19 mouse cellular contexts compared by ENCODE assay signal in the genomic region with DNA sequence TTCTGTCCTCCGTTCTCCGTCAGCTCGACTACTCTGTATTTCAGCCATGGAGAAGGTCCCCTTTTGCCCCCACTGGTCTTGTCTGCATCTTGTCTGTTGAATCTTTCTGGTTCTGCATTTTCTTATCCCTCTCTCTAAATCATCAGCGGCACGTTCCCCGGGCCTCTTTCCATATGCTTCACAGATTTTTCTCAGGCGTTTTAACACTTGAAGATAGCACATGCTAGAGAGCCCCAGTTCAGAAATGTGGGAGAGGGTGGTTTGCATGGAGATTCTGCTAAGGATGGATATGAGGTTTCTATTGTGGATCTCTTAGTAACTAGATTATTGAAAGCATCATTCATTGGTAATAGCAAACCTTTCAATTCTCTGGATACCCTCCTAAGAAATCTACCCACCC.
"Had no signal": no experiment of that assay in that cellular context is flagged by ENCODE, and none has a peak within 500 bp of the region (broad histone marks: within the 10 kb centered on the region; RNA-seq: fewer than 3 reads in every experiment).

No protein-coding gene starts in this region.

- DNase-seq: kidney, adult 8-10 months; kidney, postnatal 10 days; kidney, postnatal 36 days; layer of hippocampus, postnatal 36 days; liver; lung, adult 18-20 months; lung, postnatal 10 days; lung, postnatal 36 days; midbrain, embryonic 14.5 days; spleen, adult 18-20 months; thymus, adult 2 months; thymus, postnatal 14 days; thymus, postnatal 4 days had no signal

- H3K4me1 ChIP-seq: kidney, embryonic 15.5 days; limb, embryonic 10.5 days; limb, embryonic 13.5 days; liver, embryonic 12.5 days; liver, embryonic 15.5 days; lung, embryonic 15.5 days had no signal

- H3K27ac ChIP-seq: kidney, embryonic 15.5 days; limb, embryonic 10.5 days; limb, embryonic 13.5 days; liver, embryonic 12.5 days; liver, embryonic 15.5 days; lung, embryonic 15.5 days had no signal

- H3K36me3 ChIP-seq: kidney, embryonic 15.5 days; limb, embryonic 10.5 days; limb, embryonic 13.5 days; liver, embryonic 12.5 days; liver, embryonic 15.5 days; lung, embryonic 15.5 days had no signal

- H3K4me3 ChIP-seq: kidney, embryonic 15.5 days; limb, embryonic 10.5 days; limb, embryonic 13.5 days; liver, embryonic 12.5 days; liver, embryonic 15.5 days; lung, embryonic 15.5 days had no signal

- H3K27me3 ChIP-seq: kidney, embryonic 15.5 days; limb, embryonic 13.5 days; liver, embryonic 12.5 days; lung, embryonic 15.5 days had no signal

- ATAC-seq: liver, embryonic 12.5 days had no signal
